Mouse (Mus musculus) embryonic facial prominence, embryonic 12.5 days (tissue): Measurements from ENCODE around the gene Gnaq. TPM values are rescaled to one million over a fixed set of nuclear protein-coding genes. Genes with fewer than 3 reads are reported as not detected.

Source experiments
- ATAC-seq: fragments of 200-750 bp; cut with Nextera tagmentation; 2 replicates; pipeline ENCODE4 v1.8.0; 2017; ENCODE audit not compliant: insufficient number of reproducible peaks, insufficient read depth, low FRiP score, low TSS enrichment
- H3K27ac ChIP-seq: fragments of 300-500 bp; sonication (generic); 2 replicates; pipeline ENCODE4 v1.5.1; 2016; ENCODE audit warnings: mild to moderate bottlenecking
- H3K27me3 ChIP-seq: fragments of 300-500 bp; sonication (generic); 2 replicates; pipeline ENCODE4 v1.6.1; 2016; ENCODE audit warnings: mild to moderate bottlenecking, moderate library complexity
- H3K36me3 ChIP-seq: fragments of 300-500 bp; sonication (generic); 2 replicates; pipeline ENCODE4 v1.6.1; 2016; ENCODE audit warnings: mild to moderate bottlenecking
- H3K4me1 ChIP-seq: fragments of 300-500 bp; sonication (generic); 2 replicates; pipeline ENCODE4 v1.6.1; 2016
- H3K4me2 ChIP-seq: fragments of 300-500 bp; sonication (generic); replicated peaks from 2 replicates; pipeline ENCODE4 v1.6.1; 2016; ENCODE audit warnings: mild to moderate bottlenecking, moderate library complexity
- H3K4me3 ChIP-seq: fragments of 300-500 bp; sonication (generic); 2 replicates; pipeline ENCODE4 v1.5.1; 2016; ENCODE audit warnings: mild to moderate bottlenecking
- H3K9ac ChIP-seq: fragments of 300-500 bp; sonication (generic); 2 replicates; pipeline ENCODE4 v1.6.1; 2016; ENCODE audit warnings: mild to moderate bottlenecking, moderate library complexity
- H3K9me3 ChIP-seq: fragments of 300-500 bp; sonication (generic); 2 replicates; pipeline ENCODE4 v1.6.1; 2016; ENCODE audit warnings: mild to moderate bottlenecking, moderate library complexity
- WGBS: fragments of 180-500 bp; shearing (Covaris S2); methylation state at CpG from one replicate; pipeline ENCODE4 v1.1.7; 2016; 5-methylcytosine and 5-hydroxymethylcytosine counted together
- microRNA-seq: library from miRNA; unstranded; fragments of <30 nt; microRNA quantifications from one replicate; pipeline ENCODE4, GENCODE M21; 2017
- polyA plus RNA-seq: library from polyadenylated mRNA; unstranded; fragments of >200 nt; fragmentation: Nextera tagmentation; extraction: Ambion mirVana; gene quantifications from 2 replicates; pipeline ENCODE4 v1.2.1, GENCODE M21; 2016

The Gnaq gene
- polyA plus RNA-seq, 1 experiment from 2014 or later: 28.9 TPM

GRCm38 (mm10) chr19:16435531-16436231, 303.1 kb downstream of the Gnaq start, which contains the start of gene Gna14:
Gna14 (plus strand) TSS chr19:16435762.
- H3K27ac ChIP-seq: no peak within 1 kb of the TSS
- H3K9ac ChIP-seq: 0 out of 2 replicates have a peak within 1 kb of the TSS, but pooled peaks have one; percentile 28
- peaks cover 44% of the 10 kb centered on the region for H3K27me3 ChIP-seq
- peak within 1 kb of the TSS; percentile 43 for H3K4me3 ChIP-seq
- peak within 1 kb of the TSS; percentile 72 for H3K4me2 ChIP-seq
- WGBS: 1% methylated on average over 27 of the region's 27 CpGs
- H3K36me3 ChIP-seq: no peaks in the 10 kb centered on the region
- ATAC-seq: peak; percentile 64
- H3K9me3 ChIP-seq: no peaks in the 10 kb centered on the region
- peaks cover 26% of the 10 kb centered on the region for H3K4me1 ChIP-seq

GRCm38 (mm10) chr19:16436335-16437169, 303.9 kb downstream of the Gnaq start:
- H3K9ac ChIP-seq: 0 out of 2 replicates have a peak overlapping the region, but pooled peaks have one; percentile 28
- H3K27me3 ChIP-seq: peaks cover 44% of the 10 kb centered on the region
- 2% methylated on average over 61 of the region's 61 CpGs for WGBS
- ATAC-seq: 0 out of 2 replicates have a peak, but pooled peaks have one; percentile 7
- H3K9me3 ChIP-seq: no peaks in the 10 kb centered on the region
- no peak overlapping the region for H3K27ac ChIP-seq
- peak overlapping the region; percentile 72 for H3K4me2 ChIP-seq
- peak overlapping the region; percentile 43 for H3K4me3 ChIP-seq
- no peaks in the 10 kb centered on the region for H3K36me3 ChIP-seq
- peaks cover 26% of the 10 kb centered on the region for H3K4me1 ChIP-seq

Small RNA genes within 50 kb of the gene (microRNA-seq; reads per million reads assigned to microRNA genes)
- gene Mir496b: not detected

Other genes with a start within 250 kb of the Gnaq start
- 71.3 and 77.0 TPM in 2 replicates for gene Psat1, start 185.5 kb upstream of the Gnaq start, polyA plus RNA-seq
- 43.0 and 43.3 TPM in 2 replicates for gene Cep78, start 147.8 kb upstream of the Gnaq start, polyA plus RNA-seq